Mouse (Mus musculus) midbrain, embryonic 14.5 days (tissue): ENCODE measurements around the gene Srp68. TPM values are rescaled to one million over a fixed set of nuclear protein-coding genes. Genes with fewer than 3 reads are reported as not detected.

Source experiments
- polyA plus RNA-seq: library from polyadenylated mRNA; unstranded; fragments of >200 nt; fragmentation: Nextera tagmentation; extraction: Ambion mirVana; gene quantifications from 2 replicates; pipeline ENCODE4 v1.2.1, GENCODE M21; 2014

Gene Srp68
- polyA plus RNA-seq, 1 experiment from 2014 or later: 57.1 TPM

Other genes with a start within 250 kb of the Srp68 start
- gene H3f3b, start 246.3 kb downstream of the Srp68 start, polyA plus RNA-seq: 2,683 and 2,948 TPM in 2 replicates
- gene Unk, start 243.9 kb downstream of the Srp68 start, polyA plus RNA-seq: 26.5 and 33.0 TPM in 2 replicates
- 1.1 and 1.5 TPM in 2 replicates for gene Unc13d, start 196.3 kb downstream of the Srp68 start, polyA plus RNA-seq
- gene Wbp2, start 187.2 kb downstream of the Srp68 start, polyA plus RNA-seq: 152 and 160 TPM in 2 replicates
- 5.2 and 5.3 TPM in 2 replicates for gene Trim47, start 147.0 kb downstream of the Srp68 start, polyA plus RNA-seq
- gene Trim65, start 143.1 kb downstream of the Srp68 start, polyA plus RNA-seq: 1.6 and 2.0 TPM in 2 replicates
- gene Mrpl38, start 135.3 kb downstream of the Srp68 start, polyA plus RNA-seq: 72.5 and 81.4 TPM in 2 replicates
- gene Fbf1, start 106.1 kb downstream of the Srp68 start, polyA plus RNA-seq: 44.2 and 58.9 TPM in 2 replicates
- 77.0 and 97.9 TPM in 2 replicates for gene Ten1, start 75.4 kb downstream of the Srp68 start, polyA plus RNA-seq
- gene Acox1, start 75.2 kb downstream of the Srp68 start, polyA plus RNA-seq: 50.5 and 68.3 TPM in 2 replicates
- 0.36 and 0.43 TPM in 2 replicates for gene Evpl, start 36.1 kb downstream of the Srp68 start, polyA plus RNA-seq
- gene Galr2, start 6.7 kb upstream of the Srp68 start, polyA plus RNA-seq: 0.30 and 0.55 TPM in 2 replicates
- 122 and 125 TPM in 2 replicates for gene Exoc7, start 33.0 kb upstream of the Srp68 start, polyA plus RNA-seq
- gene Foxj1, start 61.2 kb upstream of the Srp68 start, polyA plus RNA-seq: 9.2 TPM in 2 replicates
- 45.5 and 50.2 TPM in 2 replicates for gene Rnf157, start 138.8 kb upstream of the Srp68 start, polyA plus RNA-seq
- gene Ubald2, start 159.9 kb upstream of the Srp68 start, polyA plus RNA-seq: 77.5 and 87.8 TPM in 2 replicates
- 0.09 TPM in 1 of 2 replicates, not detected in the other for gene Qrich2, start 192.0 kb upstream of the Srp68 start, polyA plus RNA-seq
- 171 and 174 TPM in 2 replicates for gene Prpsap1, start 220.0 kb upstream of the Srp68 start, polyA plus RNA-seq